Mouse (Mus musculus) thymus, adult 2 months (tissue): ENCODE data around the gene Arhgap21. TPM values are rescaled to one million over a fixed set of nuclear protein-coding genes. Genes with fewer than 3 reads are reported as not detected.

Source experiments
- DNase-seq: peaks from one replicate; pipeline ENCODE4 v3.0.0; 2021
- H3K27ac ChIP-seq: fragments of 200-500 bp; 2 replicates; pipeline ENCODE4 v1.5.1; 2012; ENCODE audit warnings: low read length, control low read depth; ENCODE audit not compliant: control insufficient read depth, insufficient read depth
- H3K27me3 ChIP-seq: fragments of 200-500 bp; 2 replicates; pipeline ENCODE4 v1.6.1; 2012; ENCODE audit warnings: mild to moderate bottlenecking, low read length, moderate library complexity, mixed read lengths; ENCODE audit not compliant: control insufficient read depth, insufficient read depth
- H3K36me3 ChIP-seq: fragments of 200-500 bp; 2 replicates; pipeline ENCODE4 v1.6.1; 2012; ENCODE audit warnings: mild to moderate bottlenecking, low read length, moderate library complexity; ENCODE audit not compliant: control insufficient read depth, insufficient read depth
- H3K4me1 ChIP-seq: fragments of 200-500 bp; replicated peaks from 2 replicates; pipeline ENCODE4 v1.6.1; 2012; ENCODE audit warnings: low read length; ENCODE audit not compliant: control insufficient read depth, insufficient read depth
- H3K4me3 ChIP-seq: fragments of 200-500 bp; 2 replicates; pipeline ENCODE4 v1.5.1; 2012; ENCODE audit warnings: mild to moderate bottlenecking, low read length, control low read depth, moderate library complexity; ENCODE audit not compliant: control insufficient read depth, insufficient read depth
- CTCF ChIP-seq: fragments of 200-500 bp; IDR thresholded peaks from 2 replicates; pipeline ENCODE4 v1.5.1; 2012; ENCODE audit warnings: mild to moderate bottlenecking, control low read depth, low read length, moderate library complexity, borderline replicate concordance; ENCODE audit not compliant: control insufficient read depth, poor library complexity, insufficient read depth; ENCODE audit errors: extremely low read depth
- POLR2A ChIP-seq: fragments of 200-500 bp; IDR thresholded peaks from 2 replicates; pipeline ENCODE4 v1.6.1; 2012; ENCODE audit warnings: mild to moderate bottlenecking, low read length, control low read depth, moderate library complexity; ENCODE audit not compliant: control insufficient read depth, poor library complexity, insufficient read depth; ENCODE audit errors: extremely low read depth
- WGBS: fragments of 180-500 bp; shearing (Covaris S2); methylation state at CpG from one replicate; pipeline ENCODE4 v1.1.7; 2018; 5-methylcytosine and 5-hydroxymethylcytosine counted together
- polyA plus RNA-seq: library from polyadenylated mRNA; depleted of rRNA; stranded (reverse); fragments of >200 nt; gene quantifications from 2 replicates; pipeline ENCODE4 v1.2.3, GENCODE M21; 2012

Arhgap21 gene
- polyA plus RNA-seq, 1 experiment, result 5.3 TPM

- peak; percentile 16 for DNase-seq
- TF ChIP-seq CTCF, result no peak
- no peak for TF ChIP-seq POLR2A
- no peaks in the 10 kb centered on the region for H3K4me1 ChIP-seq
- no peak overlapping the region for H3K4me3 ChIP-seq
- WGBS, result 60% methylated on average over 5 of the region's 5 CpGs
- no peaks in the 10 kb centered on the region for H3K36me3 ChIP-seq
- no peaks in the 10 kb centered on the region for H3K27me3 ChIP-seq
- no peak overlapping the region for H3K27ac ChIP-seq
Observed at GRCm38 (mm10) chr2:20894100-20894690, 74.5 kb downstream of the Arhgap21 start.

- WGBS, result 95% methylated on average over 3 of the region's 3 CpGs
- no peak for TF ChIP-seq POLR2A
- TF ChIP-seq CTCF, result no peak
- Histone ChIP-seq H3K27ac (no peak overlapping the region), H3K27me3 (no peaks in the 10 kb centered on the region), H3K4me1 (no peaks in the 10 kb centered on the region), H3K4me3 (no peak overlapping the region), H3K36me3 (no peaks in the 10 kb centered on the region)
- DNase-seq, result no peak
Observed at GRCm38 (mm10) chr2:20888751-20889150, 79.9 kb downstream of the Arhgap21 start.

- WGBS, result 93% methylated on average over 8 of the region's 8 CpGs
- H3K27me3 ChIP-seq, result no peaks in the 10 kb centered on the region
- DNase-seq, result no peak
- H3K4me3 ChIP-seq, result no peak overlapping the region
- H3K27ac ChIP-seq, result no peak overlapping the region
- no peaks in the 10 kb centered on the region for H3K4me1 ChIP-seq
- TF ChIP-seq POLR2A (no peak), CTCF (no peak)
- no peaks in the 10 kb centered on the region for H3K36me3 ChIP-seq
Observed at GRCm38 (mm10) chr2:20883288-20883687, 85.4 kb downstream of the Arhgap21 start.

- Histone ChIP-seq H3K27me3 (no peaks in the 10 kb centered on the region), H3K36me3 (no peaks in the 10 kb centered on the region), H3K4me1 (no peaks in the 10 kb centered on the region), H3K27ac (no peak overlapping the region), H3K4me3 (no peak overlapping the region)
- TF ChIP-seq POLR2A, result no peak
- no peak for TF ChIP-seq CTCF
- WGBS, result 92% methylated on average over 16 of the region's 16 CpGs
- DNase-seq, result no peak
Observed at GRCm38 (mm10) chr2:20879877-20880605, 88.6 kb downstream of the Arhgap21 start.

GRCm38 (mm10) chr2:20874621-20875020, 94.1 kb downstream of the Arhgap21 start:
- no peak for TF ChIP-seq POLR2A
- 98% methylated on average over 5 of the region's 5 CpGs for WGBS
- Histone ChIP-seq H3K4me3 (no peak overlapping the region), H3K4me1 (no peaks in the 10 kb centered on the region), H3K36me3 (no peaks in the 10 kb centered on the region), H3K27me3 (no peaks in the 10 kb centered on the region), H3K27ac (no peak overlapping the region)
- no peak for DNase-seq

GRCm38 (mm10) chr2:20869212-20869965, 99.3 kb downstream of the Arhgap21 start:
- no peak overlapping the region for H3K4me3 ChIP-seq
- TF ChIP-seq CTCF (no peak), POLR2A (no peak)
- no peaks in the 10 kb centered on the region for H3K27me3 ChIP-seq
- no peaks in the 10 kb centered on the region for H3K36me3 ChIP-seq
- DNase-seq, result no peak
- 87% methylated on average over 2 of the region's 2 CpGs for WGBS
- no peak overlapping the region for H3K27ac ChIP-seq
- H3K4me1 ChIP-seq, result no peaks in the 10 kb centered on the region

GRCm38 (mm10) chr2:20868052-20868451, 100.6 kb downstream of the Arhgap21 start:
- no peak for DNase-seq
- no peak overlapping the region for H3K4me3 ChIP-seq
- no peak overlapping the region for H3K27ac ChIP-seq
- H3K4me1 ChIP-seq, result no peaks in the 10 kb centered on the region
- H3K36me3 ChIP-seq, result no peaks in the 10 kb centered on the region
- TF ChIP-seq POLR2A, result no peak
- TF ChIP-seq CTCF, result no peak
- H3K27me3 ChIP-seq, result no peaks in the 10 kb centered on the region
